Mouse (Mus musculus) kidney, postnatal 0 days (tissue): ENCODE results near the gene Etv3. TPM values are rescaled to one million over a fixed set of nuclear protein-coding genes. Genes with fewer than 3 reads are reported as not detected.
A peak's percentile ranks its signal among the peaks of the same experiment; 100 is the strongest.

Source experiments
- ATAC-seq: fragments of 200-750 bp; cut with Nextera tagmentation; replicated peaks from 2 replicates; pipeline ENCODE4 v1.8.0; 2017; ENCODE audit warnings: low read depth, moderate number of reproducible peaks, moderate TSS enrichment, moderate library complexity; ENCODE audit not compliant: low FRiP score
- DNase-seq: peaks from one replicate; pipeline ENCODE4 v3.0.0-alpha.2; 2016; ENCODE audit warnings: low spot score
- H3K27ac ChIP-seq: fragments of 300-500 bp; sonication (generic); 2 replicates; pipeline ENCODE4 v1.5.1; 2014; ENCODE audit warnings: mild to moderate bottlenecking
- H3K27me3 ChIP-seq: fragments of 300-500 bp; sonication (generic); 2 replicates; pipeline ENCODE4 v1.6.1; 2014; ENCODE audit warnings: low read length, mixed read lengths; ENCODE audit not compliant: insufficient read depth
- H3K36me3 ChIP-seq: fragments of 300-500 bp; sonication (generic); 2 replicates; pipeline ENCODE4 v1.6.1; 2014; ENCODE audit warnings: low read length, mixed read lengths; ENCODE audit not compliant: insufficient read depth
- H3K4me1 ChIP-seq: fragments of 300-500 bp; sonication (generic); replicated peaks from 2 replicates; pipeline ENCODE4 v1.6.1; 2014; ENCODE audit warnings: antibody characterized with exemption, low read length, mixed read lengths; ENCODE audit not compliant: insufficient read depth
- H3K4me2 ChIP-seq: fragments of 300-500 bp; sonication (generic); 2 replicates; pipeline ENCODE4 v1.6.1; 2014; ENCODE audit warnings: mild to moderate bottlenecking, low read length, moderate library complexity, mixed read lengths
- H3K4me3 ChIP-seq: fragments of 300-500 bp; sonication (generic); replicated peaks from 2 replicates; pipeline ENCODE4 v1.5.1; 2014; ENCODE audit warnings: low read depth, low read length
- H3K9ac ChIP-seq: fragments of 300-500 bp; sonication (generic); 2 replicates; pipeline ENCODE4 v1.6.1; 2014; ENCODE audit warnings: low read depth, low read length
- H3K9me3 ChIP-seq: fragments of 300-500 bp; sonication (generic); replicated peaks from 2 replicates; pipeline ENCODE4 v1.6.1; 2016; ENCODE audit warnings: low read length, inconsistent platforms, mixed read lengths
- CTCF ChIP-seq: IDR thresholded peaks from 2 replicates; pipeline ENCODE4 v1.5.1; 2016; ENCODE audit warnings: antibody characterized with exemption, low read depth, mild to moderate bottlenecking, moderate library complexity
- WGBS: fragments of 180-500 bp; shearing (Covaris S2); extraction: QIAGEN DNeasy Blood & Tissue Kit; methylation state at CpG from one replicate; pipeline ENCODE4 v1.1.7; 2014; 5-methylcytosine and 5-hydroxymethylcytosine counted together
- polyA plus RNA-seq: library from polyadenylated mRNA; unstranded; fragments of >200 nt; fragmentation: Nextera tagmentation; extraction: Ambion mirVana; gene quantifications from 2 replicates; pipeline ENCODE4 v1.2.1, GENCODE M21; 2015

The Etv3 gene
- polyA plus RNA-seq, 1 experiment from 2014 or later: 10.2 TPM

DNA sequence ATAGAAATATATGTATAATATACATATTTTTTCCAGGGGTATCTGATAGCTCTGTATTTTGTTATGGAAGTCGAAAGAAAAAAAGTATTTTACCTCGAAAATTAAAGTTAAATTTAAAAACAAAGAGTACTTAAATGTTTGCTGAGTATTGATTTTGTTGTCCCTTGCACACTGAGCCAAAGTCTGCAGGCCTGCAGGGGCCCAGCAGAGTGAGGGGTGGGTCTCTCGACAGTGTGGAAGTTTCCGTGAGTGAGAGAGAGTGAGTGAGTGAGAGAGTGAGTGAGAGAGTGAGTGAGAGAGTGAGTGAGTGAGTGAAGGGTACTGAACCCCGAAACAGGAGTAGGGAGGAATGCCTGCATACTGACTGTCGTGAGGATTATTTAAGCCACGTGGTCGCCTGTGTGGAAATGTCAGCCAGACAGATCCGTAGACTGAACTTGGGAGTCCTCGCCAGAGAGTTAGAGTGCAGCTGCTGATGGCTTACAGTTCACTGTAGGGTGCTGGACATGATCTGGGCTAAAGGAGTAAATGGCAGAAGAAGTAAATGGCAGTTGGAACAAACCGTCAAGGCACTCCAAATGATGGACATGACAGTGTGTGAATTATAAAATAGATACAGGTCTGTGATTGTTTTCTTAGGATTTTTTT lies 14.9 kb downstream of the Etv3 start:
- no peak for TF ChIP-seq CTCF
- peaks cover 23% of the 10 kb centered on the region for H3K36me3 ChIP-seq
- no peaks in the 10 kb centered on the region; the same call in 1 of the 2 replicates for H3K4me1 ChIP-seq
- DNase-seq: no peak
- WGBS: 69% methylated on average over 11 of the region's 11 CpGs
- no peak overlapping the region for H3K9ac ChIP-seq
- no peak overlapping the region for H3K27ac ChIP-seq
- no peaks in the 10 kb centered on the region for H3K27me3 ChIP-seq
- no peak for ATAC-seq
- H3K4me2 ChIP-seq: no peak overlapping the region
- no peak overlapping the region for H3K4me3 ChIP-seq
- H3K9me3 ChIP-seq: no peaks in the 10 kb centered on the region

DNA sequence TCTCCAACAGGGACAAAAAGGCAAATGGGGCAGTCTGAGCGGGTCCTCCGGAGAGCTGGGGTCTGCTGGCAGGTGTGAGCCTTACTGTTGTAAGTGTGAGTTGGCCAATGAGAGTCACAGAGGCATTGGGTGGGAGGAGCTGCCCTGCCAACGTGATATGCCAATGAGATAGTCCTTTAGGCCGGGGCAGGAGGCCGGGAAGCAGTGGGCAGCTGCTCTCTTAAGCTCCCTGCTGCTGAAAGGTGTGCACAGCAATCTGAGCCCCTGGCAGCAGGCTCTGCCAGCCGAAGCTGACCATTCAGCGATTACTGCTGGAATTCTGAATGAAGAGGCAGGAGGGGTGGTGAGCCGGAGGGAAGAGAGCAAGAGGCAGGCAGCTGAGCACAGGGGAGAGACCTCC lies 15.5 kb downstream of the Etv3 start:
- H3K4me2 ChIP-seq: no peak overlapping the region
- peaks cover 18% of the 10 kb centered on the region for H3K36me3 ChIP-seq
- whole genome bisulfite sequencing: 37% methylated on average over 8 of the region's 8 CpGs
- DNase-seq (no peak), ATAC-seq (no peak)
- no peaks in the 10 kb centered on the region for H3K27me3 ChIP-seq
- no peaks in the 10 kb centered on the region for H3K9me3 ChIP-seq
- H3K4me1 ChIP-seq: no peaks in the 10 kb centered on the region; the same call in 1 of the 2 replicates
- H3K9ac ChIP-seq: no peak overlapping the region
- no peak overlapping the region for H3K4me3 ChIP-seq
- no peak overlapping the region for H3K27ac ChIP-seq
- no peak for TF ChIP-seq CTCF

DNA sequence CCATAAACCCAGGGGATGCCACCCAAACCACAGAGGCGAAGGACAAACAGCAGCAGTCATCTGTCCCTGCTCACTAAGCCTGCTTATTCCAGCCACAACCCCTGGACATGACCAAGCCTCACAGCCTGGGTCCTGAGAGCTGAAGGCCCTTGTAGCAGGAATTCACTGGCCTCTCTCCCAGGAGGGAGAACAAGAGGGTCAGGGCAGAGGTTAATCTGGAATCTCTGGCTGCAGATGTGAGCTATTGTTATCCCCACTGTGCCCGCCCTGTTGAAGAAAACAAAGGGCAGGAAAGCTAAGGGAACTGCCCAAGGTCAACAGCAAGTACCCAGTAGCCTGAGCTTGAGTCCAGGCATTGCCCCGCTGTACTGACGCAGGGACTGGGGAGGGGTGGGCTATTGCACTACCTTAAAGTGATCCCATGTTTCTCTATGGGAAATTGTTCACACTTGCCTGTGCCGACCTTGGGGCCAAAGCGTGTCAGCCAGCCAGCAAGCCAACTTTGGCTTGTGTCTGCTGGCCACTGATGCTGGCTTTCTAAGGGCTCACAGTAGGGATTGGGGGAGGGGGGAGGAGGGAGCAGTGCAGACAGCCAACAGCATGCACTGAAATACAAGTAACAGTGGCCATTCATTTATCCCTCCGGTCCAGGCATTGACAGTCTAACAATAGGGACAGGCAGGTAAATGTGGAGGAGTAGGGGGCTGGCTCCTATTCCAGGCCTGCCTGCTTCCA lies 17.4 kb downstream of the Etv3 start:
- 0 out of 2 replicates have a peak, but pooled peaks cover 5% of the 10 kb centered on the region for H3K36me3 ChIP-seq
- ATAC-seq: no peak
- no peaks in the 10 kb centered on the region for H3K9me3 ChIP-seq
- no peak overlapping the region for H3K4me3 ChIP-seq
- no peak for DNase-seq
- H3K9ac ChIP-seq: no peak overlapping the region
- no peak overlapping the region for H3K4me2 ChIP-seq
- no peak overlapping the region for H3K27ac ChIP-seq
- no peaks in the 10 kb centered on the region for H3K27me3 ChIP-seq
- WGBS: 74% methylated on average over 7 of the region's 7 CpGs
- TF ChIP-seq CTCF: no peak
- H3K4me1 ChIP-seq: no peaks in the 10 kb centered on the region; the same call in 1 of the 2 replicates

DNA sequence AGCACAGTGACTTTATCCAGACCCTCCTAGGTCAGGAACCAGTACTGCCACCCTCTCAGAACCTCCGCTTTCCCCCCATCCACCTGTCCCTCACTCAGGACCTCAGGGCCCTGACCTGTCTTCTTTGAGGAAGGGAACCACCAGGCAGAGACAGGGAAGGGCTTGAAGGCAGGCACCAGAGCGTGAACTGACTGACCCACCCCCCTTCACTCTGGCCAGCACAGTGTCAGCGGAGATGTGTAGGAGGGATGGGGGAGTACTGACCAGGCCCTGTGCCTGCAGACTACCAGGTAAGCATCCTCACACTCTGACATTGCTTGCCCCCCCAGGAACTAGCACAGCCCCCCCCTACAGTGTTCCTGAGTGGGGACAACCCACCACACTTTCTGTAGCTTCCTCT lies 20.3 kb downstream of the Etv3 start:
- no peak for TF ChIP-seq CTCF
- H3K4me3 ChIP-seq: no peak overlapping the region
- no peaks in the 10 kb centered on the region for H3K27me3 ChIP-seq
- 41% methylated on average over 3 of the region's 3 CpGs for WGBS
- H3K4me1 ChIP-seq: no peaks in the 10 kb centered on the region
- ATAC-seq (peak; percentile 64), DNase-seq (peak; percentile 67)
- H3K9ac ChIP-seq: no peak overlapping the region
- H3K9me3 ChIP-seq: no peaks in the 10 kb centered on the region
- no peak overlapping the region for H3K27ac ChIP-seq
- H3K4me2 ChIP-seq: no peak overlapping the region
- no peaks in the 10 kb centered on the region for H3K36me3 ChIP-seq

DNA sequence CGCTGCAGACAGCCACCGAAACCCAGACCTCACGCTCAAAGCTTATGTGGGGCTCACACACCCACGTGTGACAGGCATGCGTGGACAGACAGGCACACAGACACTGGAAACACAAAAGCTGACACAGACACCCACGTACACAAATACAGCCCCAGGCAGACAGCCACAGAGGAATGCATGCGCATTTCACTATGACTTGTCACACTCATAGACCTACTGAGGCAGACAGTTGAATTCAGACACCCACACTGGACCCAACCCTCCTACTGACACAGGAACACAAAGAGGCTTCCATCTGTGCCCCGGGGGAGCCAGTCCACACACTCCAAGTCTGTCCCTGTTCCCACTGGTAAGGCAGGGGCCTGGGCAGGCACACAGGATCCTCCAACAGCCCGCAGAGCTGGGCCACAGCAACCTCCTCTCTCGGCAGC lies 21.1 kb downstream of the Etv3 start:
- H3K27ac ChIP-seq: no peak overlapping the region
- DNase-seq (no peak), ATAC-seq (no peak)
- H3K4me1 ChIP-seq: no peaks in the 10 kb centered on the region
- no peaks in the 10 kb centered on the region for H3K36me3 ChIP-seq
- H3K9ac ChIP-seq: no peak overlapping the region
- no peaks in the 10 kb centered on the region for H3K27me3 ChIP-seq
- 80% methylated on average over 10 of the region's 10 CpGs for WGBS
- H3K4me2 ChIP-seq: no peak overlapping the region
- no peaks in the 10 kb centered on the region for H3K9me3 ChIP-seq
- TF ChIP-seq CTCF: no peak
- H3K4me3 ChIP-seq: no peak overlapping the region

DNA sequence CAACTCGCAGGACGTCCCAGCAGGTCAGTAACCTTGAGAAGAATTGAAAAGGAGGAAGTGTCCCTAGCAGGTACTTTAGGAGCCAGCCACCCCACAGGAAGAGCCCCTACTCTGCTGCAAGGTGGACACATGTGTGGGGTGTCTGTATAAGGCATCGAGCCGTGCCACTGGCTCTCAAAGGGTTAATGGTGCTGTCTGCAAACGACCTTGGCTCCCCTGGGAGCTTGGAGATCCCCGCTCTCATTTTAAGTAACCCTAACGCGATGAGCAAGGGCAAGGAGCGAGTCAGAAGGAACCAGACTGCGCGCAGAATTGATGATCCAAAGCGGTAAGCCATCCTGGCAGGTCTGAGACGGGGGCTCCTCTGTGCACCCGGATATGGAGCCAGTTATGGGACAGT lies 24.7 kb downstream of the Etv3 start:
- no peaks in the 10 kb centered on the region for H3K4me1 ChIP-seq
- DNase-seq (no peak), ATAC-seq (no peak)
- no peak overlapping the region for H3K4me3 ChIP-seq
- TF ChIP-seq CTCF: no peak
- peak overlapping the region; percentile 40; the same call in 1 of the 2 replicates for H3K4me2 ChIP-seq
- H3K9ac ChIP-seq: no peak overlapping the region
- no peaks in the 10 kb centered on the region for H3K9me3 ChIP-seq
- WGBS: 16% methylated on average over 14 of the region's 14 CpGs
- no peak overlapping the region for H3K27ac ChIP-seq
- no peaks in the 10 kb centered on the region for H3K27me3 ChIP-seq
- H3K36me3 ChIP-seq: no peaks in the 10 kb centered on the region
